Mouse (Mus musculus) T-cell, adult 66 days (primary cell): Measurements from ENCODE around the gene Unc93b1. TPM values are rescaled to one million over a fixed set of nuclear protein-coding genes. Genes with fewer than 3 reads are reported as not detected.

Experiments used
- total RNA-seq, 2 experiments: library from RNA; stranded (reverse); gene quantifications; 3 replicates in 1 of 2; 4 replicates in 1 of 2; pipeline ENCODE4 v1.2.4; 2023

The Unc93b1 gene
- 10 to 100 TPM; 15.1 to 18.0 TPM for total RNA-seq

GRCm38 (mm10) chr19:3935032-3935895, at the start of gene Unc93b1:
Unc93b1 (plus strand) TSS chr19:3935186.

GRCm38 (mm10) chr19:3906795-3907786, 27.9 kb upstream of the Unc93b1 start, which contains the start of gene Tcirg1:
Tcirg1 (minus strand) TSS chr19:3907133.

DNA sequence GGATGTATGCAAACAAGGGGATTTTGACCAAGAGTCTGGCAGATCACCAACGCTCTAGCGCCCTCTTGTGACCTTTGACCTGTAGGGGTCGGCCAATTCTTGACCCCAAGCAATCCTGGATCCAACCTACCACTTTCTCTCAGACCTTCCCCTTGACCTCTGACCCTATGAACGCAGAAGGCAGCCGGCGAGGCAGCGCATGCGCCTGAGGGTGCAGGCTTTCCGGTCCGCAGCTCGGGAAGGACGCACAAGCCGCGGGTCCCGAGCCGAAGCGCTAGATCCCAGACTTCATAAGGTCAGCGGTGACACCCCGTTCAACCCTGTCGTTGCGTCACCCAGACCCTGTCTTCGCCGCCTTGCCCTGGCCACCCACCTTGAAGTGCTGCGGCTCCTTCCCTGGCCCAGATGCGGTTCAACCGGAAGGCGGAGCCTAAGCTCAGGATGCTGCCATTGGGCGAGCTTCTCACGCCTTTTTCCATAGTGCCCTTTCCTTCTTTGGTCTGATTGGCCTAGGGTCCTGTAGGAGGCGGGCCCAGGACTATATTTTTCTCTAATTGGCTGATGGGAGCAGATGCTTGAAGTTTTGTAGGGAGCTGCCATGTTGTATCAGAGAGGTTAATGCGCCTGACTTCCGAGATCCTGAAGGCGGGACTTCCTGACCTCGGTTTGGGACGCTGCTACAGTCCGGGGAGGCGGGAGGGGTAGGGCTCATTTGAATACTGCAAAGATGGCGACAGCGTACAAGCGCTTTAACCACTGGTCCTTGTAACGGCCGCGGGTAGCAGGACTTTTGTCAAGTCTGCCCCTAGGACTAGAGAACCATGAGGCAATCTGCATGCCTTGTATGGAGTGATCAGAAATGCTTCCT, 22.4 kb upstream of the Unc93b1 start, which contains the start of gene Ndufs8:
Ndufs8 (minus strand) TSS at position 438 of the 868 bp plus-strand sequence.

GRCm38 (mm10) chr19:3929211-3929941, 5.6 kb upstream of the Unc93b1 start, which contains the start of gene Aldh3b1:
Aldh3b1 (minus strand) TSS chr19:3929808.

DNA sequence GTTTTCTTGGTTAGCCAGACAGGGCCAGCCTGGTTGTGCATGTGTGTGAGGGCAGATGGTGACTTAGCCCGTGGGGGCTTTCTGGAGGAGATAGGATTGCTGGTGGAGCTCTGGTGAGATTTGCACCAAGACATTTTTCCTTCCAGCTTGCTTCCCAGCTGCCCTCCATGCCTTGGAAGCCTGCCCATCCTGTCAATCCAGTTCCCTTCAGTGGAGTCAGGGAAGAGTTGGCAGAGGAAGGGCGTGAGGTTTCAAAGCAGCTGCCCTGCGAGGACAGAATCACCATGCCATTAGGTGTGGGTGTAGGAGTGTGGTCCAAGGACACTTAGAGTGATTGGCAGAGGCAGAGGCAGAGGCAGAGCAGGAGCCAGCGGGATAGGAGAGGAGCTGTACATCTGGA, 23.5 kb downstream of the Unc93b1 start, which contains the start of gene Aldh3b3:
Aldh3b3 (plus strand) TSS at position 176 of the 400 bp plus-strand sequence.

GRCm38 (mm10) chr19:3972229-3972628, 37.2 kb downstream of the Unc93b1 start, which contains the start of gene Aldh3b2:
Aldh3b2 (plus strand) TSS chr19:3972328.

GRCm38 (mm10) chr19:3986334-3986733, 51.3 kb downstream of the Unc93b1 start, which contains the start of gene Acy3:
Acy3 (plus strand) TSS chr19:3986570.

GRCm38 (mm10) chr19:3992416-3992815, 57.4 kb downstream of the Unc93b1 start, which contains the start of gene Tbx10:
Tbx10 (plus strand) TSS chr19:3992752.

Other genes starting within 250 kb of the Unc93b1 start
- gene Lrp5, start 248.6 kb upstream of the Unc93b1 start, total RNA-seq = 1 to 10 TPM; 6.5 TPM
- 1 to 10 TPM; 5.1 to 6.0 TPM for gene 1810055G02Rik, start 226.9 kb upstream of the Unc93b1 start, total RNA-seq
- gene Kmt5b, start 167.8 kb upstream of the Unc93b1 start, total RNA-seq = 100 to 1,000 TPM; 143 to 147 TPM
- gene Chka, start 83.4 kb upstream of the Unc93b1 start, total RNA-seq = 10 to 100 TPM; 45.6 to 87.1 TPM
- 10 to 100 TPM; 69.9 to 85.2 TPM for gene Tcirg1, start 28.1 kb upstream of the Unc93b1 start, total RNA-seq
- gene Ndufs8, start 22.4 kb upstream of the Unc93b1 start, total RNA-seq = 10 to 100 TPM; 55.5 to 58.7 TPM
- under 1 TPM; 0.59 to 0.76 TPM for gene Aldh3b1, start 5.4 kb upstream of the Unc93b1 start, total RNA-seq
- gene Aldh3b3, start 23.5 kb downstream of the Unc93b1 start, total RNA-seq = not detected
- gene Aldh3b2, start 37.1 kb downstream of the Unc93b1 start, total RNA-seq = not detected
- gene Acy3, start 51.4 kb downstream of the Unc93b1 start, total RNA-seq = not detected
- not detected for gene Tbx10, start 57.6 kb downstream of the Unc93b1 start, total RNA-seq
- 1 to 10 TPM; 5.1 to 8.8 TPM for gene Nudt8, start 65.4 kb downstream of the Unc93b1 start, total RNA-seq
- gene Gm49405, start 65.4 kb downstream of the Unc93b1 start, total RNA-seq = 1 to 10 TPM; 1.2 to 1.4 TPM
- gene Doc2g, start 68.1 kb downstream of the Unc93b1 start, total RNA-seq = 1 to 10 TPM; 3.3 to 3.8 TPM
- gene Ndufv1, start 77.6 kb downstream of the Unc93b1 start, total RNA-seq = 10 to 100 TPM; 92.7 to 97.9 TPM
- 100 to 1,000 TPM; 219 to 238 TPM for gene Gstp1, start 102.8 kb downstream of the Unc93b1 start, total RNA-seq
- gene Gstp2, start 110.8 kb downstream of the Unc93b1 start, total RNA-seq = 10 to 100 TPM; 26.7 to 30.7 TPM
- gene Gstp3, start 124.4 kb downstream of the Unc93b1 start, total RNA-seq = 10 to 100 TPM; 28.7 to 37.1 TPM
- gene Cabp2, start 146.4 kb downstream of the Unc93b1 start, total RNA-seq = not detected
- gene Cdk2ap2, start 162.0 kb downstream of the Unc93b1 start, total RNA-seq = 100 to 1,000 TPM; 166 to 171 TPM
- 100 to 1,000 TPM; 322 TPM for gene Pitpnm1, start 164.8 kb downstream of the Unc93b1 start, total RNA-seq
- gene Aip, start 190.7 kb downstream of the Unc93b1 start, total RNA-seq = 100 to 1,000 TPM; 144 to 147 TPM
- gene Gpr152, start 204.6 kb downstream of the Unc93b1 start, total RNA-seq = 1 to 10 TPM in 1 of 2 experiments, under 1 TPM in 1; 0.99 to 1.7 TPM
- not detected for gene Cabp4, start 208.8 kb downstream of the Unc93b1 start, total RNA-seq
- gene Coro1b, start 213.4 kb downstream of the Unc93b1 start, total RNA-seq = 100 to 1,000 TPM; 127 to 139 TPM
- 100 to 1,000 TPM; 313 to 348 TPM for gene Ptprcap, start 218.4 kb downstream of the Unc93b1 start, total RNA-seq
- gene Rps6kb2, start 228.2 kb downstream of the Unc93b1 start, total RNA-seq = 10 to 100 TPM; 34.8 to 49.8 TPM
- gene Carns1, start 240.3 kb downstream of the Unc93b1 start, total RNA-seq = 10 to 100 TPM; 68.8 to 73.6 TPM